Comparison of ENCODE assay signal across 14 mouse cellular contexts in the genomic region with DNA sequence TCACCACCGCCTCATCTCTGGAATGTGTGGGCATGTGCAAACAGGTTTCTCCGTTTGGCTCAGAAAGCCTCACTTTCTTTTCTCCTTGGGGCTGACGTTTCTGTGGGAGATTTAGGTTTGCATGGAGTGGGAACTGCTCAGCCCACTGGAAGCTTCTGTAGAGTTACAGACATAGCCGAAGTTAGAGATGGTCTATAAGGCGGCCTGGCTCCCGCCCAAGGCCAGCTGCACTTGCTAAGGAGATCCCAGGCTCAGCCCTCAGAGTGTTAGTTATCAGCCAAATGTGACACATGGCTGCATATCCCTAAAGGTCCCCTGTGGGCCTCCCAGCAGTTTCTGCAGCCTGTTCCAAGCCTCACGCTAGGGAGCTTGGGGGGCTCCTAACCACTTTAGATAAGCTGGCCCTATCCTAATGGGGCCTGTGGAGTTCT. TPM values are rescaled to one million over a fixed set of nuclear protein-coding genes. Genes with fewer than 3 reads are reported as not detected.
A peak's percentile ranks its signal among the peaks of the same experiment; 100 is the strongest.
DNase-seq lines count a peak whose midpoint lies in the region; ATAC-seq lines count a peak whose summit lies in the region.
"Had no signal": no experiment of that assay in that cellular context is flagged by ENCODE, and none has a peak within 500 bp of the region (broad histone marks: within the 10 kb centered on the region; RNA-seq: fewer than 3 reads in every experiment).

No protein-coding gene starts in this region.

- no peaks in the 10 kb centered on the region for H3K27me3 ChIP-seq in heart, embryonic 12.5 days (replicated peaks)
- no peaks in the 10 kb centered on the region for H3K27me3 ChIP-seq in midbrain, embryonic 14.5 days (ENCODE audit: control insufficient read depth, insufficient read depth, low read length)
- no peaks in the 10 kb centered on the region for H3K27me3 ChIP-seq in midbrain, embryonic 11.5 days (ENCODE audit: control insufficient read depth, insufficient read depth, low read length)
- H3K27me3 ChIP-seq in heart, embryonic 13.5 days (replicated peaks) = no peaks in the 10 kb centered on the region
- no peaks in the 10 kb centered on the region for H3K27me3 ChIP-seq in limb, embryonic 15.5 days

- 24% methylated on average over 7 of the region's 7 CpGs for WGBS in heart, embryonic 12.5 days
- 77% methylated on average over 7 of the region's 7 CpGs for WGBS in midbrain, embryonic 14.5 days
- 85% methylated on average over 7 of the region's 7 CpGs for WGBS in midbrain, embryonic 11.5 days
- 18% methylated on average over 7 of the region's 7 CpGs for WGBS in heart, embryonic 13.5 days
- WGBS in limb, embryonic 15.5 days = 40% methylated on average over 7 of the region's 7 CpGs

- intact Hi-C loops in heart, postnatal 25 days (cut with DNase I) = no loop called here

- peak overlapping the region; percentile 24 for H3K4me2 ChIP-seq in heart, embryonic 12.5 days
- H3K4me2 ChIP-seq in midbrain, embryonic 14.5 days (ENCODE audit: low read length) = no peak overlapping the region
- H3K4me2 ChIP-seq in midbrain, embryonic 11.5 days = no peak overlapping the region
- H3K4me2 ChIP-seq in heart, embryonic 13.5 days = peak overlapping the region; percentile 25
- H3K4me2 ChIP-seq in limb, embryonic 15.5 days = no peak overlapping the region

- H3K9ac ChIP-seq in heart, embryonic 12.5 days = no peak overlapping the region
- no peak overlapping the region for H3K9ac ChIP-seq in midbrain, embryonic 14.5 days (replicated peaks; ENCODE audit: low read length)
- no peak overlapping the region for H3K9ac ChIP-seq in midbrain, embryonic 11.5 days (ENCODE audit: low read length)
- no peak overlapping the region for H3K9ac ChIP-seq in heart, embryonic 13.5 days
- no peak overlapping the region for H3K9ac ChIP-seq in limb, embryonic 15.5 days

- no peak overlapping the region for H3K4me3 ChIP-seq in heart, embryonic 12.5 days
- no peak overlapping the region for H3K4me3 ChIP-seq in midbrain, embryonic 14.5 days (replicated peaks; ENCODE audit: low read depth, low read length)
- H3K4me3 ChIP-seq in midbrain, embryonic 11.5 days (ENCODE audit: low read depth, low read length) = no peak overlapping the region
- no peak overlapping the region for H3K4me3 ChIP-seq in heart, embryonic 13.5 days
- no peak overlapping the region for H3K4me3 ChIP-seq in limb, embryonic 15.5 days
- H3K4me3 ChIP-seq: left cerebral cortex, adult 2 months; myocyte had no signal

- peaks cover 80% of the 10 kb centered on the region for H3K4me1 ChIP-seq in heart, embryonic 12.5 days (replicated peaks)
- no peaks in the 10 kb centered on the region for H3K4me1 ChIP-seq in midbrain, embryonic 14.5 days (ENCODE audit: control insufficient read depth, insufficient read depth, low read length)
- peaks cover 11% of the 10 kb centered on the region for H3K4me1 ChIP-seq in midbrain, embryonic 11.5 days (ENCODE audit: control insufficient read depth, insufficient read depth, low read length)
- peaks cover 92% of the 10 kb centered on the region for H3K4me1 ChIP-seq in heart, embryonic 13.5 days
- peaks cover 48% of the 10 kb centered on the region for H3K4me1 ChIP-seq in limb, embryonic 15.5 days

- H3K9me3 ChIP-seq in heart, embryonic 12.5 days (replicated peaks) = no peaks in the 10 kb centered on the region
- H3K9me3 ChIP-seq in midbrain, embryonic 14.5 days (ENCODE audit: control insufficient read depth, low read length) = no peaks in the 10 kb centered on the region
- no peaks in the 10 kb centered on the region for H3K9me3 ChIP-seq in midbrain, embryonic 11.5 days (ENCODE audit: control insufficient read depth, low read length)
- no peaks in the 10 kb centered on the region for H3K9me3 ChIP-seq in heart, embryonic 13.5 days
- H3K9me3 ChIP-seq in limb, embryonic 15.5 days = no peaks in the 10 kb centered on the region

- H3K36me3 ChIP-seq in heart, embryonic 12.5 days = no peaks in the 10 kb centered on the region
- H3K36me3 ChIP-seq in midbrain, embryonic 14.5 days (ENCODE audit: control insufficient read depth, insufficient read depth, low read length) = no peaks in the 10 kb centered on the region
- no peaks in the 10 kb centered on the region for H3K36me3 ChIP-seq in midbrain, embryonic 11.5 days (ENCODE audit: control insufficient read depth, insufficient read depth, low read length)
- no peaks in the 10 kb centered on the region for H3K36me3 ChIP-seq in heart, embryonic 13.5 days
- no peaks in the 10 kb centered on the region for H3K36me3 ChIP-seq in limb, embryonic 15.5 days

- ATAC-seq in heart, embryonic 12.5 days (ENCODE audit: insufficient number of reproducible peaks, low FRiP score) = no peak
- ATAC-seq in midbrain, embryonic 14.5 days (ENCODE audit: low FRiP score, low TSS enrichment) = no peak
- no peak for ATAC-seq in midbrain, embryonic 11.5 days (ENCODE audit: low FRiP score)
- peak; percentile 49; the same call in 1 of the 2 replicates for ATAC-seq in heart, embryonic 13.5 days (ENCODE audit: extremely low read depth, insufficient number of reproducible peaks, low FRiP score, low TSS enrichment)
- ATAC-seq in limb, embryonic 15.5 days (ENCODE audit: insufficient number of reproducible peaks, low FRiP score, low TSS enrichment, low read depth) = no peak
- ATAC-seq: CD4-positive, CD25-positive, alpha-beta regulatory T cell, adult 4 months had no signal

- peak overlapping the region; percentile 67 for H3K27ac ChIP-seq in heart, embryonic 12.5 days (ENCODE audit: poor library complexity, severe bottlenecking)
- no peak overlapping the region for H3K27ac ChIP-seq in midbrain, embryonic 14.5 days (replicated peaks; ENCODE audit: low read depth, low read length)
- no peak overlapping the region for H3K27ac ChIP-seq in midbrain, embryonic 11.5 days (ENCODE audit: low read depth, low read length)
- peak overlapping the region; percentile 82 for H3K27ac ChIP-seq in heart, embryonic 13.5 days (replicated peaks)
- H3K27ac ChIP-seq in limb, embryonic 15.5 days = peak overlapping the region; percentile 62
- H3K27ac ChIP-seq: left cerebral cortex, adult 2 months had no signal

- DNase-seq in heart, postnatal 25 days (ENCODE audit: low spot score) = no peak
- DNase-seq in midbrain, embryonic 14.5 days = peak; percentile 30
- no peak for DNase-seq in midbrain, embryonic 11.5 days (ENCODE audit: low spot score, missing footprints)
- DNase-seq in ovary, postnatal 14 days (ENCODE audit: low spot score) = no peak
- no peak for DNase-seq in adrenal gland, adult 8-10 months
- DNase-seq: adrenal gland, postnatal 25 days; lung, postnatal 14 days had no signal

RNA-seq across cellular contexts. Expression of a gene that starts 15.3 kb away (rescaled TPM):
- polyA plus RNA-seq in heart, embryonic 12.5 days (2016; fragmentation: Nextera tagmentation; extraction: Ambion mirVana) = 107 TPM in 2 replicates
- total RNA-seq in heart, postnatal 25 days (2021) = 10 to 100 TPM; 19.3 to 23.4 TPM
- polyA plus RNA-seq in midbrain, embryonic 14.5 days (2014; fragmentation: Nextera tagmentation; extraction: Ambion mirVana) = 0.63 and 2.7 TPM in 2 replicates
- polyA plus RNA-seq in midbrain, embryonic 11.5 days (2014; fragmentation: Nextera tagmentation; extraction: Ambion mirVana) = 20.2 and 25.3 TPM in 2 replicates
- 59.4 and 64.5 TPM in 2 replicates for polyA plus RNA-seq in heart, embryonic 13.5 days (2015; fragmentation: Nextera tagmentation; extraction: Ambion mirVana)
- polyA plus RNA-seq in limb, embryonic 15.5 days (2015; fragmentation: Nextera tagmentation; extraction: Ambion mirVana) = 105 and 121 TPM in 2 replicates
- 100 to 1,000 TPM in 2 of 4 experiments, 10 to 100 TPM in 2; 35.2 to 174 (median 104) TPM for total RNA-seq in adrenal gland, adult 8-10 months (2022)

RNA-seq across cellular contexts. Expression of a gene that starts 45.7 kb away (rescaled TPM):
- 0.22 and 0.31 TPM in 2 replicates for polyA plus RNA-seq in heart, embryonic 12.5 days (2016; fragmentation: Nextera tagmentation; extraction: Ambion mirVana)
- not detected for total RNA-seq in heart, postnatal 25 days (2021)
- polyA plus RNA-seq in midbrain, embryonic 14.5 days (2014; fragmentation: Nextera tagmentation; extraction: Ambion mirVana) = not detected in 2 replicates
- polyA plus RNA-seq in midbrain, embryonic 11.5 days (2014; fragmentation: Nextera tagmentation; extraction: Ambion mirVana) = not detected in 2 replicates
- 0.19 and 3.0 TPM in 2 replicates for polyA plus RNA-seq in heart, embryonic 13.5 days (2015; fragmentation: Nextera tagmentation; extraction: Ambion mirVana)
- polyA plus RNA-seq in limb, embryonic 15.5 days (2015; fragmentation: Nextera tagmentation; extraction: Ambion mirVana) = not detected in 2 replicates
- total RNA-seq in adrenal gland, adult 8-10 months (2022) = not detected
- total RNA-seq: common myeloid progenitor, adult 5-6 weeks; left cerebral cortex, adult 2 months had no signal
- polyA plus RNA-seq: CD4-positive, CD25-positive, alpha-beta regulatory T cell, adult 4 months; myocyte had no signal

Comparison
In these comparisons a context has a peak if more than half of its experiments do, and no peak if none do; other contexts are left out.
1. H3K27ac ChIP-seq: peak in heart, embryonic 12.5 days (single experiment), heart, embryonic 13.5 days (single experiment) and limb, embryonic 15.5 days (single experiment); none in midbrain, embryonic 14.5 days (single experiment) and midbrain, embryonic 11.5 days (single experiment).
2. H3K4me2 ChIP-seq: peak in heart, embryonic 12.5 days (single experiment) and heart, embryonic 13.5 days (single experiment); none in midbrain, embryonic 14.5 days (single experiment), midbrain, embryonic 11.5 days (single experiment) and limb, embryonic 15.5 days (single experiment).